ENCODE assay signal across 8 mouse cellular contexts in genomic region chr1:86532362-86533051, GRCm38 (mm10). TPM values are rescaled to one million over a fixed set of nuclear protein-coding genes. Genes with fewer than 3 reads are reported as not detected.
DNase-seq lines count a peak whose midpoint lies in the region; ATAC-seq and TF ChIP-seq lines count a peak whose summit lies in the region.

No protein-coding gene starts in this region.

- no peaks in the 10 kb centered on the region for H3K9me3 ChIP-seq in forebrain, embryonic 12.5 days
- H3K9me3 ChIP-seq in heart, postnatal 0 days (replicated peaks; ENCODE audit: control insufficient read depth, low read length): no peaks in the 10 kb centered on the region
- H3K9me3 ChIP-seq in liver, embryonic 15.5 days (replicated peaks): no peaks in the 10 kb centered on the region
- no peaks in the 10 kb centered on the region for H3K9me3 ChIP-seq in neural tube, embryonic 12.5 days
- H3K9me3 ChIP-seq in stomach, postnatal 0 days (ENCODE audit: control insufficient read depth, low read length): no peaks in the 10 kb centered on the region

- H3K4me2 ChIP-seq in forebrain, embryonic 12.5 days: peak overlapping the region; percentile 33; the same call in 1 of the 2 replicates
- no peak overlapping the region for H3K4me2 ChIP-seq in heart, postnatal 0 days (ENCODE audit: low read depth, low read length)
- peak overlapping the region; percentile 0 for H3K4me2 ChIP-seq in liver, embryonic 15.5 days
- peak overlapping the region; percentile 43 for H3K4me2 ChIP-seq in neural tube, embryonic 12.5 days (replicated peaks)
- H3K4me2 ChIP-seq in stomach, postnatal 0 days (replicated peaks; ENCODE audit: low read depth): no peak overlapping the region

- 0 out of 2 replicates have a peak, but pooled peaks have one; percentile 52 for TF ChIP-seq EP300 in heart, postnatal 0 days (IDR thresholded peaks at IDR 0.05; ENCODE audit: low read depth)
- TF ChIP-seq EP300 in stomach, postnatal 0 days (optimal IDR thresholded peaks at IDR 0.05): peak; percentile 40

- peak; percentile 93 to 96 for DNase-seq in CD8-positive naive resting alpha-beta T cell, adult 2 months (ENCODE audit: low read depth in 2 of 2, low spot score in 2 of 2)
- peak; percentile 99 for DNase-seq in c-Kit-positive CD71-positive TER-119-negative erythroid progenitor cells, embryonic 14.5 days (ENCODE audit: low read depth)
- DNase-seq in heart, postnatal 0 days (ENCODE audit: low spot score): peak; percentile 84
- DNase-seq in kidney, postnatal 36 days: peak; percentile 93 to 97
- peak; percentile 92 for DNase-seq in stomach, postnatal 0 days (ENCODE audit: low spot score)

- H3K4me1 ChIP-seq in forebrain, embryonic 12.5 days: peaks cover 33% of the 10 kb centered on the region
- H3K4me1 ChIP-seq in heart, postnatal 0 days (ENCODE audit: control insufficient read depth, insufficient read depth): peaks cover 17% of the 10 kb centered on the region
- peaks cover 44% of the 10 kb centered on the region for H3K4me1 ChIP-seq in liver, embryonic 15.5 days (replicated peaks)
- H3K4me1 ChIP-seq in neural tube, embryonic 12.5 days: peaks cover 35% of the 10 kb centered on the region
- H3K4me1 ChIP-seq in stomach, postnatal 0 days (replicated peaks; ENCODE audit: control insufficient read depth, insufficient read depth): peaks cover 4% of the 10 kb centered on the region; the same call in 1 of the 2 replicates

- peaks cover 38% of the 10 kb centered on the region for H3K36me3 ChIP-seq in forebrain, embryonic 12.5 days (replicated peaks)
- H3K36me3 ChIP-seq in heart, postnatal 0 days (replicated peaks; ENCODE audit: control insufficient read depth, insufficient read depth, low read length): peaks cover 22% of the 10 kb centered on the region
- H3K36me3 ChIP-seq in liver, embryonic 15.5 days (replicated peaks): peaks cover 36% of the 10 kb centered on the region
- H3K36me3 ChIP-seq in neural tube, embryonic 12.5 days: peaks cover 32% of the 10 kb centered on the region
- H3K36me3 ChIP-seq in stomach, postnatal 0 days (ENCODE audit: control insufficient read depth, insufficient read depth, low read length): peaks cover 9% of the 10 kb centered on the region; the same call in 1 of the 2 replicates

- H3K27me3 ChIP-seq in forebrain, embryonic 12.5 days: no peaks in the 10 kb centered on the region
- no peaks in the 10 kb centered on the region for H3K27me3 ChIP-seq in heart, postnatal 0 days (ENCODE audit: control insufficient read depth, insufficient read depth, low read length)
- no peaks in the 10 kb centered on the region for H3K27me3 ChIP-seq in liver, embryonic 15.5 days
- no peaks in the 10 kb centered on the region for H3K27me3 ChIP-seq in neural tube, embryonic 12.5 days (replicated peaks)
- H3K27me3 ChIP-seq in stomach, postnatal 0 days (ENCODE audit: control insufficient read depth, insufficient read depth, low read length): no peaks in the 10 kb centered on the region

- ATAC-seq in forebrain, embryonic 12.5 days (ENCODE audit: low FRiP score): peak; percentile 36; the same call in 1 of the 2 replicates
- peak; percentile 43 for ATAC-seq in heart, postnatal 0 days (ENCODE audit: insufficient read depth, low read depth)
- ATAC-seq in liver, embryonic 15.5 days (ENCODE audit: insufficient read depth): peak; percentile 24
- ATAC-seq in neural tube, embryonic 12.5 days (ENCODE audit: low FRiP score, low read depth): peak; percentile 49
- ATAC-seq in stomach, postnatal 0 days (ENCODE audit: low FRiP score, low TSS enrichment): peak; percentile 22

- TF ChIP-seq CTCF in heart, postnatal 0 days (IDR thresholded peaks at IDR 0.05; ENCODE audit: low read depth): peak; percentile 88
- peak; percentile 96 for TF ChIP-seq CTCF in stomach, postnatal 0 days (IDR thresholded peaks at IDR 0.05; ENCODE audit: low read depth)

- 0 out of 2 replicates have a peak overlapping the region, but pooled peaks have one; percentile 26 for H3K9ac ChIP-seq in forebrain, embryonic 12.5 days
- no peak overlapping the region for H3K9ac ChIP-seq in heart, postnatal 0 days (replicated peaks; ENCODE audit: low read depth, low read length)
- H3K9ac ChIP-seq in liver, embryonic 15.5 days: no peak overlapping the region
- H3K9ac ChIP-seq in neural tube, embryonic 12.5 days: no peak overlapping the region
- H3K9ac ChIP-seq in stomach, postnatal 0 days (ENCODE audit: low read length): no peak overlapping the region

- WGBS in forebrain, embryonic 12.5 days: 24% methylated on average over 11 of the region's 11 CpGs
- 21% methylated on average over 11 of the region's 11 CpGs for WGBS in heart, postnatal 0 days
- 21% methylated on average over 11 of the region's 11 CpGs for WGBS in liver, embryonic 15.5 days (ENCODE audit: insufficient replicate concordance)
- WGBS in neural tube, embryonic 12.5 days: 25% methylated on average over 11 of the region's 11 CpGs
- 26% methylated on average over 11 of the region's 11 CpGs for WGBS in stomach, postnatal 0 days

- H3K4me3 ChIP-seq in forebrain, embryonic 12.5 days (replicated peaks): 0 out of 2 replicates have a peak overlapping the region, but pooled peaks have one; percentile 19
- H3K4me3 ChIP-seq in heart, postnatal 0 days (ENCODE audit: low read depth, low read length): no peak overlapping the region
- H3K4me3 ChIP-seq in liver, embryonic 15.5 days (replicated peaks): no peak overlapping the region
- H3K4me3 ChIP-seq in neural tube, embryonic 12.5 days: no peak overlapping the region
- H3K4me3 ChIP-seq in stomach, postnatal 0 days (ENCODE audit: low read depth, low read length): no peak overlapping the region

- H3K27ac ChIP-seq in forebrain, embryonic 12.5 days: peak overlapping the region; percentile 77
- peak overlapping the region; percentile 11; the same call in 1 of the 2 replicates for H3K27ac ChIP-seq in heart, postnatal 0 days (ENCODE audit: low read depth)
- peak overlapping the region; percentile 31 for H3K27ac ChIP-seq in liver, embryonic 15.5 days (replicated peaks)
- H3K27ac ChIP-seq in neural tube, embryonic 12.5 days: 0 out of 2 replicates have a peak overlapping the region, but pooled peaks have one; percentile 12
- 0 out of 2 replicates have a peak overlapping the region, but pooled peaks have one; percentile 56 for H3K27ac ChIP-seq in stomach, postnatal 0 days (replicated peaks)

RNA-seq across cellular contexts. Expression of gene Ptma, which starts 6.0 kb away (rescaled TPM):
- polyA plus RNA-seq in forebrain, embryonic 12.5 days (2016; fragmentation: Nextera tagmentation; extraction: Ambion mirVana): 3,257 and 3,328 TPM in 2 replicates
- 379 and 399 TPM in 2 replicates for total RNA-seq in heart, postnatal 0 days (2014; rRNA removed; ENCODE audit: low replicate concordance)
- 597 and 614 TPM in 2 replicates for polyA plus RNA-seq in heart, postnatal 0 days (2015; fragmentation: Nextera tagmentation; extraction: Ambion mirVana)
- 634 and 778 TPM in 2 replicates for polyA plus RNA-seq in liver, embryonic 15.5 days (2015; fragmentation: Nextera tagmentation; extraction: Ambion mirVana)
- polyA plus RNA-seq in neural tube, embryonic 12.5 days (2016; fragmentation: Nextera tagmentation; extraction: Ambion mirVana): 2,887 and 2,907 TPM in 2 replicates
- 1,436 and 1,585 TPM in 2 replicates for polyA plus RNA-seq in stomach, postnatal 0 days (2015; fragmentation: Nextera tagmentation; extraction: Ambion mirVana)

RNA-seq across cellular contexts. Expression of gene Pde6d, which starts 49.9 kb away (rescaled TPM):
- polyA plus RNA-seq in forebrain, embryonic 12.5 days (2016; fragmentation: Nextera tagmentation; extraction: Ambion mirVana): 91.7 TPM in 2 replicates
- 19.8 and 25.0 TPM in 2 replicates for total RNA-seq in heart, postnatal 0 days (2014; rRNA removed; ENCODE audit: low replicate concordance)
- 50.5 and 57.4 TPM in 2 replicates for polyA plus RNA-seq in heart, postnatal 0 days (2015; fragmentation: Nextera tagmentation; extraction: Ambion mirVana)
- 24.7 and 29.0 TPM in 2 replicates for polyA plus RNA-seq in liver, embryonic 15.5 days (2015; fragmentation: Nextera tagmentation; extraction: Ambion mirVana)
- polyA plus RNA-seq in neural tube, embryonic 12.5 days (2016; fragmentation: Nextera tagmentation; extraction: Ambion mirVana): 98.8 and 104 TPM in 2 replicates
- polyA plus RNA-seq in stomach, postnatal 0 days (2015; fragmentation: Nextera tagmentation; extraction: Ambion mirVana): 33.6 and 38.2 TPM in 2 replicates

RNA-seq across cellular contexts. Expression of gene Cops7b, which starts 50.2 kb away (rescaled TPM):
- polyA plus RNA-seq in forebrain, embryonic 12.5 days (2016; fragmentation: Nextera tagmentation; extraction: Ambion mirVana): 59.9 and 64.6 TPM in 2 replicates
- 16.0 and 20.7 TPM in 2 replicates for total RNA-seq in heart, postnatal 0 days (2014; rRNA removed; ENCODE audit: low replicate concordance)
- polyA plus RNA-seq in heart, postnatal 0 days (2015; fragmentation: Nextera tagmentation; extraction: Ambion mirVana): 14.0 TPM in 2 replicates
- 13.1 and 13.4 TPM in 2 replicates for polyA plus RNA-seq in liver, embryonic 15.5 days (2015; fragmentation: Nextera tagmentation; extraction: Ambion mirVana)
- 66.1 and 70.1 TPM in 2 replicates for polyA plus RNA-seq in neural tube, embryonic 12.5 days (2016; fragmentation: Nextera tagmentation; extraction: Ambion mirVana)
- 14.9 and 16.2 TPM in 2 replicates for polyA plus RNA-seq in stomach, postnatal 0 days (2015; fragmentation: Nextera tagmentation; extraction: Ambion mirVana)

Comparison
In these comparisons a context has a peak if more than half of its experiments do, and no peak if none do; other contexts are left out.
1. H3K27ac ChIP-seq: peak in every context shown above with its lines; median percentile 77 in forebrain, embryonic 12.5 days; 56 in stomach, postnatal 0 days; 31 in liver, embryonic 15.5 days; 12 in neural tube, embryonic 12.5 days; 11 in heart, postnatal 0 days.
2. H3K4me2 ChIP-seq: peak in forebrain, embryonic 12.5 days (single experiment), liver, embryonic 15.5 days (single experiment) and neural tube, embryonic 12.5 days (single experiment); none in heart, postnatal 0 days (single experiment) and stomach, postnatal 0 days (single experiment).
3. Peak in every context shown above with its lines, with median percentiles within 50 percentile points of each other: DNase-seq and ATAC-seq.